Mouse (Mus musculus): ENCODE measurements at regions not wholly inside any gene's neighbourhood (a gene's known extent, or its start where the extent isn't known, plus 50 kb on each side); places are given as distances from the start of the nearest gene placed in this dataset.
A peak's percentile ranks its signal among the peaks of the same experiment; 100 is the strongest.

DNA sequence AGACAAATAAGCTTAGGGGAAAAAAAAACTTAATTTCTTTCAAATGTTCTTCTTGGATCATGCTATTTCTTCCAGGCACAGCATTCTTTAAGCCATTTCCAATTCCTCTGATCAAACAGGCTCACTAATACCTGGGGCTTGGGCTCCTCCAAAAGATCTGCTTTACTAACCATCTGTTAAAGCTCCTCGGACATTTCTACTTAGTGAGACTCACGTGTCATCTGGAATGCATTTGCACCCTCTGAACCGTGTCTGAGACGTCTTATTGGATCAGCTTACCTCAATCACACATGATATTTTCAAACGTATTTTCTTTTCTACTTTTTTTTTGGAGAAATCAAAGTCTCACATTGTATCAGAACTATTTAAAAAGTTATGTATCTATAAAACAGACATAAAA, 132.4 kb downstream of the Npr3 start:
- DNase-seq = no peak

DNA sequence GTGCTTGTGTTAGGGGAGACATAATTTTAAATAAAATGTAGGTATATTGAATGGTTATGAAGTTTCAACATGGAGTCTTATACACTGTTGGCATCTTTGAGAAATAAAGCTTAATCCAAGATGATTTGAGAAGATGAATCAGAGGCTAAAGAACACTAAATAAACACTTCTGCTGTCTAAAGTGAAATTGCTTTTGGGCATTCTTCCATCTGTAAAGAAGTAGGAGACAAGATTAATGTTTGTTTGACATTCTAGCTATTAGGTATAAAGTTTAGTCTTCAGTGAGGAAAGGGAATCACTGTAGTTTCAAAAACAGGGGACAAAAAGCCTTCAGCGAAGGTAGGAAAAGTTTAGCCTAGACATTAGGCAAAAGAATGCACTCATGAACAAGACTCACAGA, 136.5 kb downstream of the Npr3 start:
- DNase-seq = no peak

DNA sequence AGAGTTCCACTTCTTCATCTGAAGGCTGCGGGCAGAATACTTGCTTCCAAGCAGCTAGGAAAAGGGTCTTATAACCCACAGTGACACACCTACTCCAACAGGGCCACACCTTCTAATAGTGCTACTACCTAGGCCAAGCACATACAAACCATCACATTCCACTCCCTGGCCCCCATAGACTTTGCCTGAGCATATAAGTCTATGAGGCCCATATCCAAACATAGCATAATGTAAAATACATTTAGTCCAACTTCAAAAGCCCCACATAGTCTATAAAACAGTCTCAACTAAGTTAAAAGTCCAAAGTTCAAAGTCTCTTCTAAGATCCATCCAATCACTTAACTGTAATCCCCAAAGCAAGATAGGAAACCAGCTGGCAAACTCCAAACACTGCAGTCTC, 149.1 kb downstream of the Npr3 start:
- no peak for DNase-seq

GRCm38 (mm10) chr15:11756786-11757185, 150.3 kb downstream of the Npr3 start:
- no peak for DNase-seq

- peak; percentile 12 to 48 for DNase-seq
Measured at GRCm38 (mm10) chr15:11753216-11753615, 153.9 kb downstream of the Npr3 start.

- no peak for DNase-seq
Measured at GRCm38 (mm10) chr15:11750893-11751292, 156.2 kb downstream of the Npr3 start.

- no peak for DNase-seq
Measured at GRCm38 (mm10) chr15:11749509-11749908, 157.6 kb downstream of the Npr3 start.

- no peak for DNase-seq
Measured at GRCm38 (mm10) chr15:11748306-11748705, 158.8 kb downstream of the Npr3 start.

- DNase-seq = no peak
Measured at GRCm38 (mm10) chr15:11746754-11747153, 160.3 kb downstream of the Npr3 start.

- DNase-seq = no peak
Measured at GRCm38 (mm10) chr15:11745629-11746372, 161.3 kb downstream of the Npr3 start.

GRCm38 (mm10) chr15:11744903-11745302, 162.2 kb downstream of the Npr3 start:
- DNase-seq = no peak

- DNase-seq = no peak
Measured at GRCm38 (mm10) chr15:11744296-11744695, 162.8 kb downstream of the Npr3 start.

DNA sequence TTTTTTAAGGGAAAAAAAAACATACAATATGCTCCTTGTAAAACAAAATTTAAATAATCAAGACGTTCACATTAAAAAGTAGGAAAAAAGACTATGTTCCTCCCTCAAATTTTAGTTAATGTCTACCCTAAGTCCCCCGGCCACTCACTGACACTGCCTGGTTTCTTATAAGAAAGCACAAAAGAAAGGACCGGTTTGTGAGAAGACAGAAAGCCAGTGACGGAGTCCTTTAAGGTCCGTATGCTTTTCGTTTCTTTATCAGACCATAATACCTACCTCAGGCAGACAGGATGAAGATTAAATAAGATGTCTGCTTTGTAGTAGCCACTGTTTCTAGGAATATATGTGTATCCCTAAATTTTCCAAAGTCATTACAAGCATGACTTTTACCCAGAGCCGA, 164.3 kb downstream of the Npr3 start:
- DNase-seq = no peak

DNA sequence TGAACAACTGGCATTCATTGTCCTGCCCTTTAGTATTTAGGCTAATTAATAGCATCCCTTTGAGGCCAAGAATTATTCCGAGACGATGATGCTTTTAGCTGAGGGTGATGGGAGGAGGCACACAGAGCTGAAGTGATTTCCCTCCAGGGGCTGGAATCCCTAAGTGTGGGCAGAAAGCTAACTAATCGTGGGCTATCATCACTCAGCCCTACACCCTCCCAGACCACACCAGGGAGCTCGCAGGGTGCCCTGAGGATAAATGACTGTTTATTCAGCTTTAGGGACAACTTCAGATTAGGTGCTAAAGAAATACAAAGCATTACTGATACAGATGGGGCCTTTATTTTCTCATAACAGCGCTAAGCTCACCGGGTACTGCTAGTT, 164.7 kb downstream of the Npr3 start:
- DNase-seq = no peak

DNA sequence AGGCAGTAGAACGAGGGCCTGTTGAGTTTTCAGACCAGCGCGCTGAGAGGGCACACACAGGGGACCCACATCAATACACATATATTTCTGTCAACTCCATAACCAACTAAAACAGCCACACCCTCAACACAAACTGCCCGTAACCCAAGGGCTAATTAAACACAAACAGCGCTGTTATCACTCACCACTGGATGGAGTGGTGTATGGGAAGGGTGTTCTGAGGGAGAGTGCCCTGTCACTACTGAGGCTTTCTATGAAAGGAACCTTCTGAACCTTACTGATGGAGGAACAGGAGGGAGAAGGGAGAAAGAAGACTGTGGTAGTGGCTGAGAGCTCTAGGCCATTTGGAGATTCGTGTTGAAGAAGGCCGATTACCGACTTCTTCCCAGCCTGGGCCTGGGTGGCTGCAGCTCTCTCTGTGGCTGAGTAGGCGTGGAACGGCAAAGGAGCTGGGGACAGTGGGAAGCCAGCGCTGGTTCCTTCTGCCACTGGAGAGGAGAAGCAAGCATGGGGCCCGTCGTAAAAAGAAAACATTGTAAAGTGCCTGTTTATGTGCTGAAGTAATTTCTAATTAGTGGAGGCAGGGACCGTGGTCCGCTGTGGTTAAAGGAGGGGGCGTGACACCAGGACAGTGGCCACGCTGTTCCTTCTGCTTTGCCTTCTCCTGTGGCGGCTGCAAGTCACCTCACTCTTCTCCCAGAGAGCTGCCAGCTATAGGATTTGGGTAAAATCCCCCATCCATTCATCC, 165.3 kb downstream of the Npr3 start:
- DNase-seq = no peak

DNA sequence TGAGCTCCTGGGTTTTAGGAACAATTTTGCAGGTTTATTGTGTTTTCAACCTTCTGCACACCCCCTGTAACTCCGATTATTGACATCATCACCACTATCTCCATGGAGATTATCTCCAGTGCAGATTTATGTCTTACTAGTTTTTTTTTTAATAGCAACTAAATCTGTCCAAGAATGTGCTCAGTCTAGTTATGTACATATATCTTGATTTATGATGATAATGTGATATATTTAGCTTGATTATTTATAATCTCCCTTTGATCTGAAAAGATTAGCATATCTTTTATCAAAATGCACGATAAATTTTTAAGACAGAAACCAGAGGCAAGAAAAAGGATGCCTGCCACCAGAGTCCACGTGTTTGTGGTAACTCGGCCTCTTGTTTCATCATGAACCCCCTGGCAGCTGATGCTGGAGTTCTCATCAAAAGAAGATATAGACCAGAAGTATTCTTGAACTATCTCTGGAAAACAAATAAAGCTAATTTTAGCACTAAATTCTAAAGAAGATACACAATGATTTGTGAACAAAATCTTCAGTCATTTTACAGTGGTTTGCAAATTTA, 169.6 kb downstream of the Npr3 start:
- DNase-seq = no peak

- no peak for DNase-seq
Measured at GRCm38 (mm10) chr15:11734639-11735265, 172.3 kb downstream of the Npr3 start.

DNA sequence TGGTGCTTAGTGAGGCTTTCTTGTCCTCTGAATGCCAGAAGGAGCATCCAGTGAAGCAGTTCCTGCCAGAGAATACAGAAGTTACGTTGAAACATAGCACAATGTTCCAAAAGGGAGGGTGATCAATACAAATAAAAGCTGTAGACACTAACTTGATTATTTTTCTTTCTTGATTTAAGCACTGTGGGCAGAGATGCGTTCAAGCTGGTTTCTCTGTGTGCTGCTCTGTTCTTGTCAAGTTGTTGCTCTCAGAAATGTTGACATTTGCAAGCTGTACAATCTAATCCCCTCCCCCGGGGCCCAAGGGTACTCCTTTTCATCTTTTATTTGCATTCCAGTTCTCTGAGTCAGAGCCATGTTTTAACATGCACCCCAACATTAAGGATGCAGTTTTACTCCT, 177.7 kb downstream of the Npr3 start:
- no peak for DNase-seq

- DNase-seq = no peak
Measured at GRCm38 (mm10) chr15:11725620-11726530, 181.2 kb downstream of the Npr3 start.

DNA sequence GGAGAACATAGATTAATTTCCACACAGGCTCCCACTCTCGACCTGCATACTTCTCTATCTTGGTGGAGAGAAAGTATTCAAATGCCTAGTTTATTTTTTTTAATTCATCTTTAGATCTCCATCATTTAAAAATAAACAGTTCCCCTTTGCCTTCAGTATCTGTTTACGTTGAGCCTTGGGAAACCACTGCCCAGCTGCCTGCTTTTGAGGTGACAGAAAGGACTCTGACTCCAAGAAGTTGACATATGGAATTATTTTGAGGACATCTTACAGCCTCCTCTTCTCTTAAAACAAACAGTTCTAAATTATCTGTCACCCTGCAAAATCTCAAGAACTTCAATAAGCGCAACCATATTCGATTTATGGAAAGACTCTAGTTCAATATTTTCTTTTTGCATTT, 186.4 kb downstream of the Npr3 start:
- no peak for DNase-seq

- no peak for DNase-seq
Measured at GRCm38 (mm10) chr15:11716168-11716842, 190.8 kb downstream of the Npr3 start.
